Mouse (Mus musculus): ENCODE data around the gene Ddb2.

DNA sequence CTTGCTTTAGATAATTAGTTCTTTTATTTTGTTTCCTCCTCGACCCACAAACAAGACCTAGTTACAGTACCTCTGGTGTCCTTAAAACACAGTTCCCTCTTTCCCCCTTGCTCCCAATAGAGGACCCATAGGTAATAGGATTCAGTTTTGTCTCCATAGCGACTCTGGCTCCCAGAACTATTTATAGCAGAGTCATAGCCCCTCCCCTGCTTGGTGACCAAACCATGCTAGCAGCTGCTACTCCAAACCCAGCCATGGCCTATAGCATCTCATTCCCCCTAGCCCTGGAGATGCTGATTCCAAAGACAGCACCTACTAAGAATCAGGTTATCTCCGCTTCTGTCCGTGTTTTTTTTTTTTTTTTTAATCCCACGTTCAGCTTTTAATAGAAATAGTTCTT, 56.1 kb downstream of the Ddb2 start:
- TF ChIP-seq POLR2A (IDR thresholded peaks at IDR 0.05; ENCODE audit: extremely low read depth, insufficient read depth, low read length): no peak
- TF ChIP-seq CTCF (IDR thresholded peaks at IDR 0.05; ENCODE audit: extremely low read depth, insufficient read depth, low read length): no peak
